Mouse (Mus musculus) limb, embryonic 15.5 days (tissue): Measurements from ENCODE around the gene Acsl4. TPM values are rescaled to one million over a fixed set of nuclear protein-coding genes. Genes with fewer than 3 reads are reported as not detected.

Source experiments
- ATAC-seq: fragments of 200-750 bp; cut with Nextera tagmentation; 2 replicates; pipeline ENCODE4 v1.8.0; 2017; ENCODE audit warnings: low read depth, moderate TSS enrichment; ENCODE audit not compliant: insufficient number of reproducible peaks, low FRiP score, low TSS enrichment
- H3K27ac ChIP-seq: fragments of 300-500 bp; sonication (generic); 2 replicates; pipeline ENCODE4 v1.5.1; 2015; ENCODE audit warnings: moderate library complexity, mild to moderate bottlenecking, inconsistent platforms
- H3K27me3 ChIP-seq: fragments of 300-500 bp; sonication (generic); 2 replicates; pipeline ENCODE4 v1.6.1; 2015; ENCODE audit warnings: inconsistent platforms
- H3K36me3 ChIP-seq: fragments of 300-500 bp; sonication (generic); 2 replicates; pipeline ENCODE4 v1.6.1; 2015; ENCODE audit warnings: inconsistent platforms
- H3K4me1 ChIP-seq: fragments of 300-500 bp; sonication (generic); 2 replicates; pipeline ENCODE4 v1.6.1; 2015; ENCODE audit warnings: inconsistent platforms
- H3K4me2 ChIP-seq: fragments of 300-500 bp; sonication (generic); 2 replicates; pipeline ENCODE4 v1.6.1; 2015; ENCODE audit warnings: mild to moderate bottlenecking, inconsistent platforms
- H3K4me3 ChIP-seq: fragments of 300-500 bp; sonication (generic); 2 replicates; pipeline ENCODE4 v1.5.1; 2015; ENCODE audit warnings: mild to moderate bottlenecking, inconsistent platforms
- H3K9ac ChIP-seq: fragments of 300-500 bp; sonication (generic); 2 replicates; pipeline ENCODE4 v1.6.1; 2015; ENCODE audit warnings: inconsistent platforms
- H3K9me3 ChIP-seq: fragments of 300-500 bp; sonication (generic); 2 replicates; pipeline ENCODE4 v1.6.1; 2016; ENCODE audit warnings: inconsistent platforms
- WGBS: fragments of 180-500 bp; shearing (Covaris S2); methylation state at CpG from one replicate; pipeline ENCODE4 v1.1.7; 2015; 5-methylcytosine and 5-hydroxymethylcytosine counted together
- polyA plus RNA-seq: library from polyadenylated mRNA; unstranded; fragments of >200 nt; fragmentation: Nextera tagmentation; extraction: Ambion mirVana; gene quantifications from 2 replicates; pipeline ENCODE4 v1.2.1, GENCODE M21; 2015

The Acsl4 gene
- polyA plus RNA-seq, 1 experiment from 2014 or later: 14.5 TPM

DNA sequence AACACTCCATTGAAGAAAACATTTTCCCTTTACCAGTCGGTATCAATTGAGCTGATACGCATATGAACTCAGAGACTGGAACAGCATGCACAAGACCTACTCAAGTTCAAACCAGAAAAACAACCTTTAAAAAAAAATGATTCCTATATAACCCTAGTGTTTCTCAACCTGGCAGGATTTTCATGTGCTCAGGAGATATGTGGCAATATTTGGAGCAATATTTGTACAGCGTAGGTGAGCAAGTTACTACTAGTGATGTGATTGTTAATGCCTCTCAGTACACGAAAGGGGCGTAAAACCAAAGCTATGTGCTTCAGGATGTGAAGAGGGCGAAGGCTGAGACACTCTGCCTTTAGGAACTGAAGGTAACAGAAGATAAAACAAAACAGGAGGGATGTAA, 54.1 kb downstream of the Acsl4 start:
- Histone ChIP-seq H3K27me3 (no peaks in the 10 kb centered on the region), H3K9ac (no peak overlapping the region), H3K4me1 (no peaks in the 10 kb centered on the region), H3K36me3 (no peaks in the 10 kb centered on the region), H3K9me3 (no peaks in the 10 kb centered on the region), H3K27ac (no peak overlapping the region), H3K4me2 (no peak overlapping the region), H3K4me3 (no peak overlapping the region)
- no peak for ATAC-seq
- 81% methylated on average over 6 of the region's 6 CpGs for WGBS

DNA sequence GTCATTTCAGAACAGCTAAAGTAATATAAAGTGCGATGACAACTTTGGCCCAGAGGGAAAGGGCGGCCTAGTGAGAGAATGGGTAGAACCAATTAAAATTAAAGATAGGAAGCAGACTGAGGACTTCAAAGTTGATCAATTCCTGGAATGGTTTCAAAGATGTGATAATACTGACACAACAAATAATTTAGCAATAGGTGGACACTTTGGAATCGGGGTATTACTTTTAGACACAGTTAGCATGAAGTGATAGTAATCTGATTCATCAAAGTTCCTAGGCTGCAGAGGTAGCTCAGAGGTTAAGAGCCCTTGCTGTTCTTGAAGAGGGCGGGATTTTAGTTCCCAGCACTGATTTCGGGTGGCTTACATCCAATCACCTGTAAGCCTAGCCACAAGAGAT, 54.8 kb downstream of the Acsl4 start:
- Histone ChIP-seq H3K27ac (no peak overlapping the region), H3K36me3 (no peaks in the 10 kb centered on the region), H3K4me1 (no peaks in the 10 kb centered on the region), H3K4me2 (no peak overlapping the region), H3K4me3 (no peak overlapping the region), H3K9ac (no peak overlapping the region), H3K27me3 (no peaks in the 10 kb centered on the region), H3K9me3 (no peaks in the 10 kb centered on the region)
- 84% methylated on average over 5 of the region's 5 CpGs for WGBS
- no peak for ATAC-seq

DNA sequence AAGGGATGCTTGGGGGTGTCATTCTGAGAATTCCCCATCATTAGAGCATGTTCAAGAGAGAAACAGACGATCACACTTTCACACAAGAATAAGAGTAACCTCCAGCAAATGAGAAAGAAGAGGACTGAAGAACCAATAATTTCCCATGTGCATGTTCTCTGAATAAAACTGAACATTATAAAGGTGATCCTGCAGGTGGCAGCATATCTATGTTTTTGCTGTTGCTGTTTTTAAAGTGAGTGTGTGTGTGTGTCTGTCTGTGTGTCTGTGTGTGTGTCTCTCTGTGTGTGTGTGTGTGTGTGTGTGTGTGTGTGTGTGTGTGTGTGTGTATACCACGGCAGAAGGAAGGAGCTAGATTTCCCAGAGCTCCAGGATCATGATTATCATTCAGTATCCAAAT, 64.6 kb downstream of the Acsl4 start:
- H3K4me2 ChIP-seq: no peak overlapping the region
- no peak for ATAC-seq
- H3K36me3 ChIP-seq: no peaks in the 10 kb centered on the region
- no peak overlapping the region for H3K27ac ChIP-seq
- WGBS: 73% methylated on average over 2 of the region's 2 CpGs
- no peaks in the 10 kb centered on the region for H3K9me3 ChIP-seq
- H3K27me3 ChIP-seq: no peaks in the 10 kb centered on the region
- H3K9ac ChIP-seq: no peak overlapping the region
- no peak overlapping the region for H3K4me3 ChIP-seq
- no peaks in the 10 kb centered on the region for H3K4me1 ChIP-seq

DNA sequence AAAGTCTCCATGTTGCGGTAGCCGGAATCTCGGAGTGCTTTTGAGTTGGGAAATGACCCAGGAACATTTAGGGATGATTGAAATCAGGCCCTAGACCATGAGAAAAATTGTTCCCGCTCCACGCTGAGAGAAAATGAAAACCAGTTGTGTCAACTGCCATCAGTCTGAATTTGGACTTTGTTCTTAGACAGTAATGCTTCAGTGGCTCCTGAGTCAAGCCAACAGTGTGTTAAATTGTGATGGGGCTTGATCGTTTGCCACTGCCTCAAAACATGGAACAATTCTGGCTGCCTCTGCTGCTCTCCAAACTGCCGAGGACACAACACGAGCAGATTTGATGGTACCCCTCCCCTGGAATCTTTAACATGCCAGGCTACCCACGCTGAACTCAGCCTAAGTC, 74.2 kb downstream of the Acsl4 start:
- Histone ChIP-seq H3K36me3 (no peaks in the 10 kb centered on the region), H3K4me1 (no peaks in the 10 kb centered on the region), H3K27me3 (0 out of 2 replicates have a peak, but pooled peaks cover 11% of the 10 kb centered on the region), H3K27ac (no peak overlapping the region), H3K9ac (no peak overlapping the region), H3K4me3 (no peak overlapping the region), H3K4me2 (no peak overlapping the region), H3K9me3 (no peaks in the 10 kb centered on the region)
- ATAC-seq: no peak
- 58% methylated on average over 9 of the region's 9 CpGs for WGBS

- no peaks in the 10 kb centered on the region for H3K36me3 ChIP-seq
- H3K27ac ChIP-seq: no peak overlapping the region
- no peaks in the 10 kb centered on the region for H3K4me1 ChIP-seq
- H3K4me3 ChIP-seq: no peak overlapping the region
- H3K27me3 ChIP-seq: peaks cover 11% of the 10 kb centered on the region; the same call in 1 of the 2 replicates
- no peak overlapping the region for H3K4me2 ChIP-seq
- no peak overlapping the region for H3K9ac ChIP-seq
- ATAC-seq: no peak
- 80% methylated on average over 8 of the region's 8 CpGs for WGBS
- no peaks in the 10 kb centered on the region for H3K9me3 ChIP-seq
Measured at GRCm38 (mm10) chrX:142315270-142315669, 75.1 kb downstream of the Acsl4 start.

DNA sequence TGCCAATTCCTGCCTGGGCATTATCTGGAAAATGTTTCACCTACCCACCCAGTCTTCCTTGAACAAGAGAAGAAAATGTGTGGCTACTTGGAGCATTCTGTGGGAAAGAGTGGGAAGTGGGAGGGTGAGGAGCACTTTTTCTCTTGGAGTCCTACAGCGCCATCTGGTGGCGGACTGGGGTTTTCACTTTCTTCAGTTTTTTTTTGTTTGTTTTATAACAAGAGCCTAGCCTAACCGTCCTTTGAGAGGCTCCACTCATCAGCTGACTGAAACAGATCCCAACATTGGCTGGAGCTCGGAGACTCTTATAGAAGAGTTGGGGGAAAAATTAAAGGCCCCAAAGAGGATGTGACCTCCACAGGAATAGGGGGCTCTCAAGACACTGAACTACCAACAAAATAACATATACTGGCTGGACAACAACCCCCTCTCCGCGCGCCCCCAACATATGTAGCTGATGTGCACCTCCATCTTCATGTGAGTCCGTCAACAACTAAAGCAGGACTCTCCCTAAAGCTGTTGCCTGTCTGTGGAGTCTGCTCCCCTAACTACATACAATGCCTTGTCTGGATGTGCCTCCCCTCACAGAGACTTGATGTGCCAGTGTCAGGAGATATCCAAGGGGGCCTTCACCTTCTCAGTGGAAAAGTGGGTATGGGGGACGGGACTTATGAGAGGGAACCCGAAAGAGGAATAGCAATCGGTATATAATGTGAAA, 75.9 kb downstream of the Acsl4 start:
- Histone ChIP-seq H3K4me2 (no peak overlapping the region), H3K36me3 (no peaks in the 10 kb centered on the region), H3K4me1 (no peaks in the 10 kb centered on the region), H3K27ac (no peak overlapping the region), H3K4me3 (no peak overlapping the region), H3K9ac (no peak overlapping the region), H3K27me3 (peaks cover 11% of the 10 kb centered on the region; the same call in 1 of the 2 replicates), H3K9me3 (no peaks in the 10 kb centered on the region)
- no peak for ATAC-seq
- 50% methylated on average over 11 of the region's 11 CpGs for WGBS

DNA sequence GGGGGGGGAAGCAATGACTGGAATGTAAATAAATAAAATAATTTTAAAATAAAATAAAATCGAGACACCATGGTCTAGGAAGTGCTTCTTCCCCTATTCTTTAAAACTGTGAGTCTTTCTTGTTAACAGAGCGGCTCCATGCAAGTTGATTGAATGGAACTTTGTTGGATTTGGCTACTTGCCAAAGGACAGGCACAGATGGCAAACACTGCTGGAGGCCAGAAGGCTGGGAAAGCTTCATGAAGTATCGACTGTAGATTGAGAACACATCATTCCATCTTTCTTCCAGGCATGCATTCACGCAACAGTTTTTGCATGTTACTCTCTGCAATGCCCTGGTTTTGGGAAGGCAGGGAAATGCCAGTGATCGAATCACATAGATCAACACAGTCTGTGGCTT, 79.9 kb downstream of the Acsl4 start:
- Histone ChIP-seq H3K4me1 (peaks cover 9% of the 10 kb centered on the region), H3K9me3 (no peaks in the 10 kb centered on the region), H3K27ac (no peak overlapping the region), H3K36me3 (no peaks in the 10 kb centered on the region), H3K9ac (no peak overlapping the region), H3K4me2 (no peak overlapping the region), H3K4me3 (no peak overlapping the region), H3K27me3 (peaks cover 26% of the 10 kb centered on the region)
- 42% methylated on average over 5 of the region's 5 CpGs for WGBS
- no peak for ATAC-seq

DNA sequence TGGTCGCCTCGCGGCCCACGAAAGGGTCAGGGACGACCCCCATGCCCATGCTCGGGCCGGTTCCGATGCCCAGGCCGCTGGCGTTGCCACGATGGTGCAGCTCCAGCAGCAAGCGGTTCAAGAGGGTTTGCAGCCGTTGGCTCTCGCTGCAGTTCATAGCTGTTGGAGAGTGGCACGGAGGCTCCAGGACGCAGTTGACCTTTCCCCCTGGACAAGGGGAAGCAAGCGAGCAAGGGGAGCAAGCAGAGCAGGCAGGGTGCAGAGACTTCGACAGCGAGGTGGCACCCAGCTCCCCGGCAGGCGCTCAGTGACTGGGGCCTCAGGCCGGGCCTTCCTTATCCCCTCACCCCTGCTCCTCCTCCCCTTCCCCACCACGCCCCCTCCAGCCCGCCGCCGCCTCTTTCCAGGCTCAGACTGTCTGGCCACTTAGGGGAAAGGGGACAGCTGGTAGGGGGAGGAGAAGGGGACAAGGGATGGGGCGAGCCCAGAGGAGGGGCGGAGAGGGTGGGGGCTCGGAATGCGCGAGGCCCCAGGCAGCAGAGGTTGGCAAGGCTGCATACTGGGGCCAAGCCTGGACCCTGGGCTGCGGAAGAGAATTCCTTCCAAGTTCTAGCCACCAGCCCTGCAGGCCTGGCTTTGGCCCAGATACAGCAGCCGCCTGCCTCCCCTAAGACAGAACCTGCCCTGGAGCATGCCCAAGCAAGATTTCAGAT, 84.3 kb downstream of the Acsl4 start, which contains the start of gene Kcne1l:
Gene Kcne1l (minus strand): TSS at position 426 of the 713 bp plus-strand sequence.
- H3K4me2 ChIP-seq: peak within 1 kb of the TSS; percentile 45
- H3K27me3 ChIP-seq: peaks cover 26% of the 10 kb centered on the region
- peak within 1 kb of the TSS; percentile 26; the same call in 1 of the 2 replicates for H3K9ac ChIP-seq
- WGBS: 28% methylated on average over 27 of the region's 33 CpGs
- H3K9me3 ChIP-seq: no peaks in the 10 kb centered on the region
- peak; percentile 55 for ATAC-seq
- H3K36me3 ChIP-seq: no peaks in the 10 kb centered on the region
- peak within 1 kb of the TSS; percentile 59 for H3K27ac ChIP-seq
- peaks cover 15% of the 10 kb centered on the region for H3K4me1 ChIP-seq
- H3K4me3 ChIP-seq: peak within 1 kb of the TSS; percentile 32

GRCm38 (mm10) chrX:142305010-142305868, 85.1 kb downstream of the Acsl4 start:
- Histone ChIP-seq H3K36me3 (no peaks in the 10 kb centered on the region), H3K9me3 (no peaks in the 10 kb centered on the region), H3K4me2 (peak overlapping the region; percentile 45), H3K27me3 (peaks cover 26% of the 10 kb centered on the region), H3K4me3 (peak overlapping the region; percentile 32), H3K27ac (peak overlapping the region; percentile 59), H3K4me1 (peaks cover 15% of the 10 kb centered on the region), H3K9ac (peak overlapping the region; percentile 26; the same call in 1 of the 2 replicates)
- ATAC-seq: no peak
- WGBS: 29% methylated on average over 35 of the region's 35 CpGs

DNA sequence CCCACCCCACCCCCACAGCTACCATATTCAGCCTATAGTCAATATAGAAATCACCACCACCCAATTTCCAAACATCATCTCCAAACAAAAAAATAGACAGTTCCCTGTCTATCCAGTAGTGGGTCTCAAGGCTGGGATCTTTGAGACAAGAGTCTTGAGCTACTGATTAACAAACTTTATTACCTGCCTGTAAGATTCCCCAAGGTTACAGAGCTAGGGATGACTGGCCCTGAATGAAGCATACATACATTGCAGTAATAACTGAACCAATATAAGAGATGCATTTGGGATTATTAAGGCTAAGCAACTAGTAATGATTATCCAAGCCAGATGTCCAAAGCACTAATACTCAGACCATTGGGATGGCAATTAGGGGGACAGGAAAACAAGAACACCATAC, 85.7 kb downstream of the Acsl4 start:
- H3K27me3 ChIP-seq: peaks cover 26% of the 10 kb centered on the region
- 0 out of 2 replicates have a peak overlapping the region, but pooled peaks have one; percentile 32 for H3K4me3 ChIP-seq
- H3K27ac ChIP-seq: no peak overlapping the region
- H3K4me1 ChIP-seq: peaks cover 15% of the 10 kb centered on the region
- no peaks in the 10 kb centered on the region for H3K36me3 ChIP-seq
- H3K4me2 ChIP-seq: peak overlapping the region; percentile 45; the same call in 1 of the 2 replicates
- H3K9ac ChIP-seq: no peak overlapping the region
- no peak for ATAC-seq
- no peaks in the 10 kb centered on the region for H3K9me3 ChIP-seq

GRCm38 (mm10) chrX:142303456-142303855, 86.9 kb downstream of the Acsl4 start:
- 32% methylated on average over 2 of the region's 2 CpGs for WGBS
- Histone ChIP-seq H3K9me3 (no peaks in the 10 kb centered on the region), H3K27ac (no peak overlapping the region), H3K4me1 (peaks cover 15% of the 10 kb centered on the region), H3K36me3 (no peaks in the 10 kb centered on the region), H3K4me3 (no peak overlapping the region), H3K27me3 (peaks cover 26% of the 10 kb centered on the region), H3K9ac (no peak overlapping the region), H3K4me2 (no peak overlapping the region)
- no peak for ATAC-seq
